Mouse (Mus musculus): ENCODE results near the gene Edem1. TPM values are rescaled to one million over a fixed set of nuclear protein-coding genes. Genes with fewer than 3 reads are reported as not detected.

Gene Edem1
- total RNA-seq, 1 experiment from 2014 or later: 18.5 TPM

GRCm38 (mm10) chr6:108826070-108826469, 2.4 kb upstream of the Edem1 start:
- no peak for ATAC-seq (replicated peaks in 1 of 2; ENCODE audit: insufficient read depth in 1 of 2, low FRiP score in 2 of 2, low TSS enrichment in 1 of 2, low read depth in 1 of 2, poor library complexity in 2 of 2, severe bottlenecking in 2 of 2)

GRCm38 (mm10) chr6:108827336-108827920, 1.0 kb upstream of the Edem1 start:
- no peak for ATAC-seq (replicated peaks in 1 of 2; ENCODE audit: insufficient read depth in 1 of 2, low FRiP score in 2 of 2, low TSS enrichment in 1 of 2, low read depth in 1 of 2, poor library complexity in 2 of 2, severe bottlenecking in 2 of 2)

DNA sequence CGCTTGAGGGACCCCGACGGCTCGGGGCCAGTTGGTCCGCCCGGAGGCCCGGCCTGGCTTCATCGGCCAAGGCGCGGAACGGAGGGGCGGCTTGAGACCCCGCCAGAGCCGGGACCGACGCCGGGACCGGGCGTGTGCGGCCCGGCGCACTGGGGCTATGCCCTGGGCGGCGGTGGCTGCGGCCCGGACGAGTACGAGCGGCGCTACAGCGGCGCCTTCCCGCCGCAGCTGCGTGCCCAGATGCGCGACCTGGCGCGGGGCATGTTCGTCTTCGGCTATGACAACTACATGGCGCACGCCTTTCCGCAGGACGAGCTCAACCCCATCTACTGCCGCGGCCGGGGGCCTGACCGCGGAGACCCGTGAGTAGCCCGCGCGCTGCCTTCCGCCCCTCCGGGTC, 431 bp downstream of the Edem1 start:
- ATAC-seq (replicated peaks in 1 of 2; ENCODE audit: insufficient read depth in 1 of 2, low FRiP score in 2 of 2, low TSS enrichment in 1 of 2, low read depth in 1 of 2, poor library complexity in 2 of 2, severe bottlenecking in 2 of 2): peak in 1 of 2 experiments; percentile 1; a peak in 1 of 4 replicates

DNA sequence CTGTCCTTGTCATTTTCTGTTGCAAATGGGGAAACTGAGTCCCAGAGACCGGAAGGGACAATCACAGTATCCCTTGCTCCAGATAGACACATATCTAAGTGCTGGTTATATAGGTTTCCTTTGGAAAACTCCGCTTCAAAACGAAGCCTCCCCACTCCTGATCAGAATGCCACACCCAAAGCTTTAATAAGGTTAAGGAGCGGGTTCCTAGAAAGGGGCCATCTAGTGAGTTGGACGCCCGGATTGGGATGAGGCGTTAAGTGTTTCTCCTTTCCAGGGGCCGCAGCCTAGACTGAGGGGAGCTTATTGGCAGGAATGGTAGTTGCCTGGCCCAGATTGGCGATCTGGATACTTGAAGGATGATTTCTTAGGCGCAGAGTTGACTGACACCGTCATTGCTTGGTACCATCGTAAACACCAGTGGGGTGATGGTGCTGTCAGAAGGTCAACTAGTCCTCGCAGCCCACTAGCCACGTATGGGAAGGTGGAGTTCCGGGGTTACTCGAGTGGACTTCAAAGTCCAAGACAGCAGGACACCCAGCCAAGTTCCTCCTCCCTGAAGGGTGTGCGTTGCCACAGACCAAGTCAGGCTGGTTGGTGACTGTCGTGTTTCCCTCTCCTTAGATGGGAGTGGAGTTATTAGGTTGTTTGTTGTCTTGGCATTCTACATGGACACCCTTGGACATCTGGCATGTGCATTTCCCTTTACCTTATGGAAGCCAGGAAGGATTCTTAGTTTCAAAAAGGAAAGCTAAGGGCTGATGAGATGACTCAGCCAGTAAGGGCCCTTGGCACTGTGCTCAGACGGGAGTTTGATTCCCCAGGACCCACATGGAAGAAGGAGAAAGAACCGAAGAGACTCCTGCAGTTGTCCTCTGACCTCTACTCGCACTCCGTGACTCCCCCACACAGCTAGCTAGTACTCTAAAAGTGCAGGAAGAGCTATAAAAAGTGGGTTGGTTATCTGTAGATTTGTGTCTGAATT, 1.2 kb downstream of the Edem1 start:
- ATAC-seq (replicated peaks in 1 of 2; ENCODE audit: insufficient read depth in 1 of 2, low FRiP score in 2 of 2, low TSS enrichment in 1 of 2, low read depth in 1 of 2, poor library complexity in 2 of 2, severe bottlenecking in 2 of 2): no peak

- ATAC-seq (replicated peaks in 1 of 2; ENCODE audit: insufficient read depth in 1 of 2, low FRiP score in 2 of 2, low TSS enrichment in 1 of 2, low read depth in 1 of 2, poor library complexity in 2 of 2, severe bottlenecking in 2 of 2): no peak
Measured at GRCm38 (mm10) chr6:108832170-108832569, 3.7 kb downstream of the Edem1 start.

DNA sequence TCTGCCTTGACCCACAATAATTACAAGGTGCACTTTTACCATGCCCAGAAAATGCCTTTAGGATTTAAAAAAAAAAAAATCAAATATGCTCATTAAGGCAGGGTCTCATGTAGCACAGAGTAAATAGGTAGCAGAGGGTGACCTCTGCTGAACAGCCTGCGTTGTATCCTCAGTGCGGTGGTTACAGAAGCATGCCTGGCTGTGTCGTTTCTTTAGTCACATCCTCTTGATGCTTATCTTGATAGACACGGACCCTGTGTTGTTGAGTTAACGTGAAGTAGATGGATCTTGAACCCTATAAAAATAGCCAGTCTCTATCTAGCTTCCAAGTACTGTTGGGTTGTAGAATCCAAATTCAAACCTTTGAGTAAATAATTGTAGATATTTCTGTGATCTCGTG, 4.5 kb downstream of the Edem1 start:
- ATAC-seq (replicated peaks in 1 of 2; ENCODE audit: insufficient read depth in 1 of 2, low FRiP score in 2 of 2, low TSS enrichment in 1 of 2, low read depth in 1 of 2, poor library complexity in 2 of 2, severe bottlenecking in 2 of 2): no peak

GRCm38 (mm10) chr6:108833963-108834697, 5.7 kb downstream of the Edem1 start:
- no peak for ATAC-seq (replicated peaks in 1 of 2; ENCODE audit: insufficient read depth in 1 of 2, low FRiP score in 2 of 2, low TSS enrichment in 1 of 2, low read depth in 1 of 2, poor library complexity in 2 of 2, severe bottlenecking in 2 of 2)

GRCm38 (mm10) chr6:108835765-108836691, 7.6 kb downstream of the Edem1 start:
- peak; percentile 66 to 77 for ATAC-seq (replicated peaks in 1 of 2; ENCODE audit: insufficient read depth in 1 of 2, low FRiP score in 2 of 2, low TSS enrichment in 1 of 2, low read depth in 1 of 2, poor library complexity in 2 of 2, severe bottlenecking in 2 of 2)

- no peak for ATAC-seq (replicated peaks in 1 of 2; ENCODE audit: insufficient read depth in 1 of 2, low FRiP score in 2 of 2, low TSS enrichment in 1 of 2, low read depth in 1 of 2, poor library complexity in 2 of 2, severe bottlenecking in 2 of 2)
Measured at GRCm38 (mm10) chr6:108837081-108837480, 8.6 kb downstream of the Edem1 start.

- ATAC-seq (replicated peaks in 1 of 2; ENCODE audit: insufficient read depth in 1 of 2, low FRiP score in 2 of 2, low TSS enrichment in 1 of 2, low read depth in 1 of 2, poor library complexity in 2 of 2, severe bottlenecking in 2 of 2): no peak
Measured at GRCm38 (mm10) chr6:108837958-108838357, 9.5 kb downstream of the Edem1 start.

- no peak for ATAC-seq (replicated peaks in 1 of 2; ENCODE audit: insufficient read depth in 1 of 2, low FRiP score in 2 of 2, low TSS enrichment in 1 of 2, low read depth in 1 of 2, poor library complexity in 2 of 2, severe bottlenecking in 2 of 2)
Measured at GRCm38 (mm10) chr6:108839432-108839831, 11.0 kb downstream of the Edem1 start.

DNA sequence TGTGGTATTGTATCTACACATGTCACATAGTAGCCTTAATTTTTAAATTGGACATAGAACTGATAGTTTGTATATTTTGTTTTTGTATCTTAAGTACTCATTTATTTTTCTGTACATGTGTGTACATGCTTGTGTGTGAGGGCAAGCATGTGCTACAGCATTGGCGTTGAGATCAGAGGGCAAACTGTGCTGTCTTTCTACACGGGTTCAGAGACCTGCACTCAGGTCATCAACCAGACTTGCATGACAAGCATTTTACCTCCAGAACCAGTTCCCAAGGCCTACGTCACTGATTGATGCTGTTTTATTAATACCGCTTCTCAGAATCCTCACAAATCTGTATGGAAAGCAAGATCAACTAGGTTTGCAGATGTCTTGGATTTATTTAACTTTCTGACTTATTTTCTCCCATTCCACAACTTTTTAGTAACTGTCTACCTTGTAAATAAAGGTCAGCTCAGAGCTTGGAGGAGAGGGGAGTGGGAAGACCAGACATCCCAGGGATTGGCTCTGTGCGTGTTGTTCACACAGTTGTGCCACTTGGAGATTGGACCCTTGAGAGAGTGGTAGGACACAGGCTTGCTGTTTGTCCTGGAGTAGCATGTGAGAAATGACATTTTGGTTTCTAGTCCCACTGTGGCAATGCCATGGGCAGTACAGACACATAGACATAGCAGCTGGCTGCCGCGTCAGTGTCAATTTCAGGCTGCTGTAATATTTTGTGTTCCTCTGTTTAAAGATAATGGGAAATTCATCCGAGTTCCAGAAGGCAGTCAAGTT, 12.6 kb downstream of the Edem1 start:
- ATAC-seq (replicated peaks in 1 of 2; ENCODE audit: insufficient read depth in 1 of 2, low FRiP score in 2 of 2, low TSS enrichment in 1 of 2, low read depth in 1 of 2, poor library complexity in 2 of 2, severe bottlenecking in 2 of 2): no peak

DNA sequence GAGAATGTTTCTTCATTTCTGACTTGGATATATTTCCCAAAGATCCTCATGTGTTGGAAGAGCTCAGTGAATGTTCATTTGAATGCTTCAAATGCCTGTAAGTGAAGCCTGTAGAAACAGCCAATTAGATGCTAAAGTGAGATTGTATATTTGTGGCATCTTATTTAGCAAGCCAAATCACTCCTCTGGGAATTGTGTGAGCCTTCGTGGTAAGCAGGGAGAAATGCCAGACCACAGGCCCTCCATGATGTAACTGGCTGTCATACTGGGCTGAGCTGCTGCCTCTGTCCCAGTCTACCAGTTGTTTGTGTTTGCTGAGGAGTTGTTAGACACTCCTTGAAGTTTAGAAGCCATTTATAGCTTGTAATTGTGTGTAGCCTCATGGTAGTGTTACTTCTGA, 15.2 kb downstream of the Edem1 start:
- ATAC-seq (replicated peaks in 1 of 2; ENCODE audit: insufficient read depth in 1 of 2, low FRiP score in 2 of 2, low TSS enrichment in 1 of 2, low read depth in 1 of 2, poor library complexity in 2 of 2, severe bottlenecking in 2 of 2): no peak

- ATAC-seq (replicated peaks in 1 of 2; ENCODE audit: insufficient read depth in 1 of 2, low FRiP score in 2 of 2, low TSS enrichment in 1 of 2, low read depth in 1 of 2, poor library complexity in 2 of 2, severe bottlenecking in 2 of 2): no peak
Measured at GRCm38 (mm10) chr6:108844093-108844492, 15.7 kb downstream of the Edem1 start.

GRCm38 (mm10) chr6:108844771-108845170, 16.3 kb downstream of the Edem1 start:
- ATAC-seq (replicated peaks in 1 of 2; ENCODE audit: insufficient read depth in 1 of 2, low FRiP score in 2 of 2, low TSS enrichment in 1 of 2, low read depth in 1 of 2, poor library complexity in 2 of 2, severe bottlenecking in 2 of 2): no peak

DNA sequence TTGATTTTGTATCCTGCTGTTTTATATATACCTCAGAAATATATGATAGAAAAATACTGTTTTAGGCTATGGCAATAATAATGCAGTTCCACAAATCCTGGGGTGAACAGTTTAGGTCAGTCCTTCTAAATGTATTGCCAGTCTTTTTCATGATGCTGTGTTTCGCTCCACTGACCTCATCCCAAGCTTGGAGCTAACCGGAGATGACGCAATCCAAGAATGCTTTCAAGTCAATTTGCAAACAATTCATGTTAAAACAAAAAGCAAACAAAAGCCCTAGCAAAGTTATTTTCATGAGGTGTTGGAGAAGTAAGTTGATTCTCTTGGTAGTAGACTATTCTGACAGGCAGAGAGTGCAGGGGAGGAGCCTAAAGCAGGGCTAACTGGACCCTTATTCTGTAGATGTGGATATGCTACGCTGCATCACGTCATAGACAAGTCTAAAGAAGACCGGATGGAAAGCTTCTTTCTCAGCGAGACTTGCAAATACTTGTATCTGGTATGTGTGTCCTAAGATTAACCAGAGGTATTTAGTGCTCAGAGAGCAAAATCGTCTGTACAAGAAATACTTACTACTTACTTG, 23.7 kb downstream of the Edem1 start:
- no peak for ATAC-seq (replicated peaks in 1 of 2; ENCODE audit: insufficient read depth in 1 of 2, low FRiP score in 2 of 2, low TSS enrichment in 1 of 2, low read depth in 1 of 2, poor library complexity in 2 of 2, severe bottlenecking in 2 of 2)

Measured in hematopoietic stem cell, adult 5-6 weeks (primary cell).